10 mouse cellular contexts compared by ENCODE assay signal in genomic region chr11:88293631-88294393, GRCm38 (mm10). TPM values are rescaled to one million over a fixed set of nuclear protein-coding genes. Genes with fewer than 3 reads are reported as not detected.
DNase-seq lines count a peak whose midpoint lies in the region; ATAC-seq and TF ChIP-seq lines count a peak whose summit lies in the region.
"Had no signal": no experiment of that assay in that cellular context is flagged by ENCODE, and none has a peak within 500 bp of the region (broad histone marks: within the 10 kb centered on the region; RNA-seq: fewer than 3 reads in every experiment).

Ccdc182 (plus strand) TSS chr11:88294058.

- H3K4me2 ChIP-seq in heart, postnatal 0 days (ENCODE audit: low read depth, low read length), result peak within 1 kb of the TSS; percentile 9; the same call in 1 of the 2 replicates
- H3K4me2 ChIP-seq in embryonic facial prominence, embryonic 15.5 days (replicated peaks), result peak within 1 kb of the TSS; percentile 45
- peak within 1 kb of the TSS; percentile 45 for H3K4me2 ChIP-seq in midbrain, embryonic 16.5 days (ENCODE audit: low read length)

- ATAC-seq in heart, postnatal 0 days (ENCODE audit: insufficient read depth, low read depth), result no peak
- no peak for ATAC-seq in embryonic facial prominence, embryonic 15.5 days (ENCODE audit: insufficient number of reproducible peaks, low FRiP score, low TSS enrichment, low read depth)
- no peak for ATAC-seq in midbrain, embryonic 16.5 days

- 58% methylated on average over 20 of the region's 20 CpGs for WGBS in heart, postnatal 0 days
- 23% methylated on average over 20 of the region's 20 CpGs for WGBS in embryonic facial prominence, embryonic 15.5 days
- WGBS in midbrain, embryonic 16.5 days, result 32% methylated on average over 20 of the region's 20 CpGs

- no peak within 1 kb of the TSS for H3K9ac ChIP-seq in heart, postnatal 0 days (replicated peaks; ENCODE audit: low read depth, low read length)
- no peak within 1 kb of the TSS for H3K9ac ChIP-seq in embryonic facial prominence, embryonic 15.5 days
- H3K9ac ChIP-seq in midbrain, embryonic 16.5 days (ENCODE audit: low read depth, low read length), result 0 out of 2 replicates have a peak within 1 kb of the TSS, but pooled peaks have one; percentile 37

- no peak within 1 kb of the TSS for H3K27ac ChIP-seq in heart, postnatal 0 days (ENCODE audit: low read depth)
- no peak within 1 kb of the TSS for H3K27ac ChIP-seq in embryonic facial prominence, embryonic 15.5 days (replicated peaks)
- H3K27ac ChIP-seq in midbrain, embryonic 16.5 days (ENCODE audit: low read length), result no peak within 1 kb of the TSS

- 0 out of 2 replicates have a peak, but pooled peaks cover 6% of the 10 kb centered on the region for H3K4me1 ChIP-seq in heart, postnatal 0 days (ENCODE audit: control insufficient read depth, insufficient read depth)
- peaks cover 14% of the 10 kb centered on the region; the same call in 1 of the 2 replicates for H3K4me1 ChIP-seq in embryonic facial prominence, embryonic 15.5 days
- H3K4me1 ChIP-seq in midbrain, embryonic 16.5 days (ENCODE audit: control insufficient read depth, insufficient read depth, low read length), result peaks cover 7% of the 10 kb centered on the region

- no peaks in the 10 kb centered on the region for H3K36me3 ChIP-seq in heart, postnatal 0 days (replicated peaks; ENCODE audit: control insufficient read depth, insufficient read depth, low read length)
- H3K36me3 ChIP-seq in embryonic facial prominence, embryonic 15.5 days, result no peaks in the 10 kb centered on the region
- H3K36me3 ChIP-seq in midbrain, embryonic 16.5 days (ENCODE audit: control insufficient read depth, insufficient read depth, low read length), result no peaks in the 10 kb centered on the region

- TF ChIP-seq EP300 in heart, postnatal 0 days (IDR thresholded peaks at IDR 0.05; ENCODE audit: low read depth), result no peak

- DNase-seq in heart, postnatal 0 days (ENCODE audit: low spot score), result no peak
- no peak for DNase-seq in heart, adult 11 months
- DNase-seq in kidney, adult 9 months, result peak; percentile 70
- no peak for DNase-seq in adrenal gland, postnatal 10 days
- no peak for DNase-seq in left cerebral cortex, adult 18-20 months (ENCODE audit: low spot score in 2 of 2)
- no peak for DNase-seq in thymus, postnatal 10 days (ENCODE audit: low spot score in 2 of 2)
- DNase-seq: spleen, adult 18-20 months had no signal

- H3K27me3 ChIP-seq in heart, postnatal 0 days (ENCODE audit: control insufficient read depth, insufficient read depth, low read length), result no peaks in the 10 kb centered on the region
- peaks cover 10% of the 10 kb centered on the region; the same call in 1 of the 2 replicates for H3K27me3 ChIP-seq in embryonic facial prominence, embryonic 15.5 days
- no peaks in the 10 kb centered on the region for H3K27me3 ChIP-seq in midbrain, embryonic 16.5 days (ENCODE audit: control insufficient read depth, insufficient read depth, low read depth, low read length)

- H3K4me3 ChIP-seq in heart, postnatal 0 days (ENCODE audit: low read depth, low read length), result no peak within 1 kb of the TSS
- peak within 1 kb of the TSS; percentile 24 for H3K4me3 ChIP-seq in embryonic facial prominence, embryonic 15.5 days (replicated peaks)
- H3K4me3 ChIP-seq in midbrain, embryonic 16.5 days (ENCODE audit: low read depth, low read length), result peak within 1 kb of the TSS; percentile 19

- TF ChIP-seq CTCF in heart, postnatal 0 days (IDR thresholded peaks at IDR 0.05; ENCODE audit: low read depth), result no peak; the same call in 1 of the 2 replicates

- no peaks in the 10 kb centered on the region for H3K9me3 ChIP-seq in heart, postnatal 0 days (replicated peaks; ENCODE audit: control insufficient read depth, low read length)
- no peaks in the 10 kb centered on the region for H3K9me3 ChIP-seq in embryonic facial prominence, embryonic 15.5 days (replicated peaks)
- no peaks in the 10 kb centered on the region for H3K9me3 ChIP-seq in midbrain, embryonic 16.5 days (replicated peaks; ENCODE audit: control insufficient read depth, low read length, poor library complexity, severe bottlenecking)

RNA-seq across cellular contexts. Expression of gene Ccdc182, which starts in this region (rescaled TPM):
- not detected in 2 replicates for total RNA-seq in heart, postnatal 0 days (2014; rRNA removed; ENCODE audit: low replicate concordance)
- polyA plus RNA-seq in heart, postnatal 0 days (2015; fragmentation: Nextera tagmentation; extraction: Ambion mirVana), result not detected in 2 replicates
- polyA plus RNA-seq in embryonic facial prominence, embryonic 15.5 days (2015; fragmentation: Nextera tagmentation; extraction: Ambion mirVana), result not detected in 2 replicates
- polyA plus RNA-seq in midbrain, embryonic 16.5 days (2015; fragmentation: Nextera tagmentation; extraction: Ambion mirVana), result 0.17 TPM in 1 of 2 replicates, not detected in the other
- total RNA-seq in adrenal gland, postnatal 10 days (2021), result not detected
- not detected for total RNA-seq in left cerebral cortex, adult 18-20 months (2021)
- total RNA-seq: gastrocnemius, postnatal 4 days had no signal
